Mouse (Mus musculus) megakaryocyte, embryonic 14.5 days (primary cell): Measurements from ENCODE around the gene Os9.

Experiments
- FLI1 ChIP-seq: IDR thresholded peaks from 2 replicates; pipeline ENCODE4 v1.6.1; 2012; ENCODE audit warnings: low read length, inconsistent platforms, mixed read lengths
- GATA1 ChIP-seq: IDR thresholded peaks from 3 replicates; pipeline ENCODE4 v1.6.1; 2012; ENCODE audit warnings: mixed read lengths, low read length, inconsistent platforms, borderline replicate concordance

DNA sequence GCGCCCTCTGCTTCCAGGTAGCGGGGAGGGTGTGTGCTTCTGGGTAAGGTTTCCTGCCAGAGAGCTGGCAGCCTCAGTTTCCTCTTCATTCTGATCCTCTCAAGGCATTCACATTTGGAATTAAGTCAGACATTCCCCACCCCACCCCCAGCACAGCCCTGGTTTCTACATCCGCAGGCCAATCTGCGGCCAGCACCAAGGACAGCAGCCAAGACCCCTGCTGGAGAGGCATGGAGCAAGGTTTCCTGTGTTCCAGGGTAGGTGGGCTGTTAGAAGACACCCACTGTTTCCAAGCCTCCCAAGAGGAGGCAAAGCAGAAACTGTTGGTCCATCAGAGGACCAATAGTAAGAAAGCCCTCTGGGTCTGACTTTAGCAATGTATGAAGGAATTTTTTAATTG is 66.3 kb downstream of the Os9 start:
- TF ChIP-seq GATA1 (no peak), FLI1 (no peak)
